Mouse (Mus musculus): ENCODE measurements at regions not wholly inside any gene's neighbourhood (a gene's known extent, or its start where the extent isn't known, plus 50 kb on each side); places are given as distances from the start of the nearest gene placed in this dataset.

DNA sequence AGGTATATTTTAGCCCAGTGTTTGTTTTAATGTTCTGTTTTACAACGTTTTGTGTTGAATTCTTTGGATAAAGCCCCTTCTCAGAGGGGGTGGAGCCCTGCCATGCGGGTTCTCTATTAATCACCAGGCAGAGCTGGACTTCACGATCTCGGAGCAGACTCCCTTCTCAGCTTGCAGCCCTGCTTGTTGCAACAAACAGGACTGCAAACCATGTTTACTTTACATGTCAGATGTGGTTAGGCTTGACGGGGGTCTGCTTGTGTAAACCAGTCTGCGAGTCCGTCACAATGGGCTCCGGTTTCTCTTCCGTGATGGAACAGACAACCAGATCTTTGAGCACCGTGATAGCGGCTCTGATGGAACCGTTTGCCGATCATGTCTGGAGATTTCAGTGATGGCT lies 517.6 kb downstream of the Kcnj2 start:
- DNase-seq: no peak

DNA sequence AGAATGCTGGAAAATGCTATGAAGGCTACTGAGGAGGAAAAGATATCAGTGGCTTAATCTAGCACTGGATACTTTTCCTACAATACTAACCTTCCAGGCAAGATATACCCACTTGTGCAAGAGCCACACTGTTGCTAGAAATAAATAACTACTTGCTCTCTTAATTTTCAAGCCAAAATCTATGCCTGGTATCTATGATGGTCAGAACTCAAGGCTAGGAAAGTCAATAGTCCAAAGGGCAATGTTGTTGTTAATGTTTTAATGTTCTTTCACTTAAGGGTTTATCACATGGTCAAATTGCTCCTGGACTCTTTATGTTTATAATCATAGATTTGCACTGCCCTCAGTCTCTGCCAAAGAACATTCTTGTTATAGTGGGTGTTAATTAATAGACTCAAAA lies 533.5 kb downstream of the Kcnj2 start:
- no peak for DNase-seq

DNA sequence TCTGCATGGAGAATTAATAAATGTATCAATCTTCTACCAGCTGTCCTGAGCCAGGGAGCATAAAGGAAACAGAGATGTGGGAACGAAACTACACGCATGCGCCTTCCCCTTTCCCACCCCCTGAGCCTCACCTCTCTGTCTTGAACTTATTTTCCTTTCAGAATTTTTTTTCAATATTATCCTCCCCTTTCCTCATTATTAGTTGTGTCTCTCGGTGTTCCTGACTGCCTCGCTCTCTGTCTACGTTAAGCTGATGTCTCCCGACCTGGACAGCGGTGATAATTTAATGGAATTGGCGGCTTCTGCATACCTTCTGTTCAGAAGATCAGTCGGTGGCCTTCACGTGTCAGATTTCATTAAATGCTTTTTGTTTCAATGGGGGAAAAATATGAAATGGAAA lies 539.2 kb downstream of the Kcnj2 start:
- peak in 1 of 2 experiments; percentile 12 for DNase-seq

DNA sequence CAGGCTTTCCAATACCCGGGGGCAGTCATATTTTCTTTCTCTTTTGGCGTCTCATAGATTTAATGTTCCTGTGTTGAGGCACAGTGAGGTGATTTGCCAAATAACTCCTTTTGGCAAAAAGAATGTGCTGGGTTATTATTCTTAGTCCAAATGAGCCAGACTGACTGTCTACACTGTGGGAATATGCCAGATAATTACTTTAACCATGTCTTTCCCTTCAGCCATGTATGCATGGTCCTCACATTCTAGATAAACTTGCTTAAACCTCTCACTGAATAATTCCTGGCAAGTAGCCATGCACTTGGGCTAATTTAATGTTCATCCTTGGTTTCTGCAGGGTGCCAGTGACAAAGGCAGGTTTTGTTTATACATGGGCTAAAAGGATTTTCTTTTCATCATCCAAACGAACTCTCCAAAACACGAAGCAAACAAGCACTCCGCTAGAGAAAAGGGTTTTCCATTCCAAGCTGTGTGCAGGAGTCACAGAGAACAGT lies 544.6 kb downstream of the Kcnj2 start:
- DNase-seq: no peak

DNA sequence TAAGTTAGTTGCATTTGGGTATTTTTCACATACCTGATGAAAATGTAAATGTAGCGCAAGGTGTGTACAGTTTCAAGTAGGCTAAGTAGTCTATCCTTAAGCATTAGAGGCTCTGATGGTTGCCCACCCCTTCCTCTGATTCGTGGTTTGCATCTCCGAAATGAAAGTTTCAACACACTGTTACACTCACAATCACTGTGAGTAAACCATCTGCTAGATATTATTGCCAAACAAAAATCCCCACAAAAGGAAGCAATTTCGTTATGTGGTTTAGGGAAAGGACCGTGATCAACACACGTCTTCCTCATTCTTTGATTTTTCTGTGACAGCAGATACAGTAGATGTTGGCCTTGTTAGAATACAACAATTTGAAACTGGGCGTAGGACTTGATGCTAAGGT lies 577.6 kb downstream of the Kcnj2 start:
- DNase-seq: no peak

DNA sequence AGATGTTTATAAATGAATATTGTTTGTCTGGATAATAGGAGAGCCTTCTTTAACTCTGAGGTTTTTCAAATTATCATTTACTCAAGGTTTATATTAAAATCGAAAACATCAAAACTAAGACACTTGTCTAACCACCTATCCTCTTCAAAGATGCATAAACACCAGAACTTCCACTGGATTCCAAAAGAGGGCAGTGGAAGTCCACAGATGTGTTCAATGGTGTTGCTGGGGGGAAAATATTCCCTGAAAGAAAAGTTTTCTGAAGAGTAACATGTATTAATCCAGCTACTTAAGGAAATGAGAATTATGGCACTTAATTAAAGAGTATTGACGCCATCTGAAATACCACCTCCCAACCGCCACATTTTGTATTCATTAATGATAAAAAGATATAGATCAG lies 586.9 kb downstream of the Kcnj2 start:
- DNase-seq: no peak

DNA sequence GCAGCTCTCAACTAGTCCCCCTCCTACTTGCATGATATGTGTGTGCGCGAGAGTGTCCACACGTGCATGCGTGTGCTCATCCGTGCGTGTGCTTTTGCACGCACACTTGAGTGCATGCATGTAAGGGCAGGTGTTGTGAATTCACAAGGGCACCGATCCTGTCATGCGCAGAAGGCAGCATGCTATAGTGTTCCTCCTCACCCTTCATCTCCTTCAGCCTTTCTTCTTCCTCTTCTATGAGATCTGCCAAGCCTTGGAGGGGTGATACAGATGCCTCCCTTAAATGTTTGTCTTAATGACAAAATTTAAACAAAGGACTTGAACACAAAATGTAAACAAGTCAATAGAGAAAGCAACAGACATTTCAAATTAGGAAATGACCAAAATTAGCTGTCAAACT lies 591.8 kb downstream of the Kcnj2 start:
- no peak for DNase-seq

DNA sequence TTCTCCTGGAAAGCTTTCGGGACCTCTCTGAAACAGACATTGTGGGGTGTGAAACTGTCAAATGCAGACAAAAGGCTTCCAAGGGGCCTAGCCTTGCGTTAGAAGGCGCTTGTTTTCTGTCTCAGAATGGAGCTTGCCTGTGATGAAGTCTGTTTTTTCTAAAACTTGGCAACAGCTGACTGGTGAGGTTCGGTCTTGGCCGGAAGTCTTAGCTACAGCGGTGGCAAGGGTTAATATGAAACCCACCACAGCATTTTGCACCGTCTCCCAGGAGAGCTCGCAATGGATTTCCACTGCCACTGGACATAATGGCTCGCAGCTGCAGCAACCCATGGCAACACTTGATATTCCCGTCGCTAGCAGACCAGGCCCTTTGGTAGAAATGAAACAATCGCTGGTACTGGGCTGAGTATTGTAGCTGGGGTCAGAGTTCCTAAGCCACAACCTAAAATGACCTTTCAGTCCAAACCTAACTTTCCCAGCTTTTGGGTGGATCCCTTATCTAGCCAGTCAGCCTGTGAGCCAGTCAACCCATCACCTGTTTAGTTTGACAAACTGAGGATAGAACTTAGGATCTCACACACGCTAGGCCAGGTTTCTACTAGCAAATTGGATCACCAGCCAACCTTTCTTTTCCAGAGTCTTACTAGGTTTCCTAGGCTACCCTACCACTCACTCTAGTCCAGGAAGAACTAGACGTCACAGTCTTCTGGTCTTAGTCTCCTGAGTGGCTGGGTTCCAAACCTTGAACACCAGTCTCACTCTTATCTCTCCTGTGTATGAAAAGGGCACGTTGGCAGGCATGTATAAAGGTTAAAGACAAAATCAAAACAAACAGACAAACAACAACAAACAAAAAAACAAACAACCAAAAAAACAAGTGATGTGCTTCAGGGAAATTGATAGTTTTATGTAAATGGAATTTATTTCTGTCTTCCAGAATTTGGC lies 592.7 kb downstream of the Kcnj2 start:
- DNase-seq: no peak

DNA sequence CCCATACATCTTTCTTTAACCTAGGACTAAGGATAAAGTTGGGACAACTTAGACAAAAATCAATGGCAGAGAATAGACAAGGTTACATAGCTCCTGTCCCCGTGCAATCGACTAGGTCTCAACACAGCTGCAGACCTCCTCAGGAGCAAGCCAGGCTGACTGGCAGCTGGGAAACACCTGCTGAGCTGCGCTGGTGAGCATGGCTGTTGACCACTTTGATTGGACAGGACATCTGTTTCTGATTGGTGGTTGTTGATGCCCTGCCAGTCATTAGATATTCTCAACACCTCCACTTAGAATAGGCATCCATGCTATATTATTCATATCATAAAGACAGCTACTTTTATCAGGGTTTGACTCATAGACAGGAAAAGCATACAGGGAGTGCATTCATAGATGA lies 597.3 kb downstream of the Kcnj2 start:
- DNase-seq: no peak

DNA sequence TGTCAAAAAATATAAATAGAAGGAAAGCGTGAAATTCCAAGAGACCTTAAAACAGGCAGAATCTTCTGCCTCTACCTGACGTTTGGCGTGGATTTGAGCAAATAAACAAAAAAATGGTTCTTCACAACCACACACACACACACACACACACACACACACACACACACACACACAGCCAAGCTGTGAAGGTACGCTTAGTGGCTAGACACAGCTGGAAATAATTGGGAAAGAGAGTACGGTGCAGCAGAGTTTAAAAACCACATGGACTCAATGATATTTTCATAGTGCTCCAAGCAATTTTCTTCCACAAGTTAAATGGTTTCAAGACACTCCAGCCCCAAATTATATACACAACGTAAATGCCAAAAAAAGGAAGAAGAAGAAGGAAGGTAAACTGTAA lies 600.4 kb downstream of the Kcnj2 start:
- no peak for DNase-seq

DNA sequence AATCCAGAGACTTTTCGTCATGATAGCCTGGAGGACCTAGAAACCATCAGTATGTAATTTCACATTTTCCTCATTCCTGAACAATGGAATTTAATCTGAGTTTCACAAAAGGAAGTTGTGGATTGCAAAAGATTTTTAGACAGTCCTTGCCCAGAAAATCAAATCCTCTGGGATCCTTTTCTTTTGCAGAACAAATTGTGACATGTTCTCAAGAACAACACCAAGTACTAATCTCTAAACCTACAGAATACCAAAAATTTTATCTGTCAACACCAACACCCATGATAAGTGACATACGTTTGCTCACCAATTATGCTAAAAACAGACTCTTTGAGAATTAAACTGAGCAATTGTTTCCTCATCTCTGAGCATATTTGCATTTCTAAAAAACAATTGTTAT lies 605.9 kb downstream of the Kcnj2 start:
- no peak for DNase-seq

DNA sequence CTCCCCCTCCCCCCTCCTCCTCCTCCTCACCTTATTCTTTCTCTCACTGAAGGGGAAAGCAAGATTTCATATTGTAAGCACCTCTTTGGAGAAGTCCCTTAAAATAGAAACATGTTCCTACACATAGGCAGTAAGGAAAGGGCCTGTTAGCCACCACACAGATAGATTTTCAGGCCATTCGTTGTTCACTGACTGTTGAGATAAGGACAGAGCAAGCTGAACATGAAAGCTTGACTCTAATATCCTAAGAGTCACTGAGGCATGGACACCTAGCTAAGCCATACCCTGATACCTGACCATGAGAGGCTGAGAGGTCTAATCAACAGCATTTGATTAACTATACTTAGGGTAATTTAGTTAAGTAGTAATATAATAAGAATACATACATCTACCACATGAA lies 609.7 kb downstream of the Kcnj2 start:
- no peak for DNase-seq

DNA sequence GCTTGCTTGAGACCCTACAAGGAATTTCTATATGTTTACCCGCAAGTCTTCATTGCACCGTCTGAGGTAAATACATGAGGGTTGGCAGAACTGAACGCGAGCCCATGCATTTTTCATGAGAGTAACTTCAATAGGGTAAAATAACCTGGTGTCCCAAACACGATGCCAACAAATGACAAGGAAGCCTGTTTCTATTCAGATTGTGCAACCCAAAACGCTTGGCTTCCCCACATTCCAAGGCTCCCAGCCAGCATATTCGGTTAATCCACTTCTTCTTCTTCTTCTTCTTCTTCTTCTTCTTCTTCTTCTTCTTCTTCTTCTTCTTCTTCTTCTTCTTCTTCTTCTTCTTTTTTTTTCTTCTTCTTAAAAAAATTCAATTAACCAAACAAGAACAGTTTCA lies 616.4 kb downstream of the Kcnj2 start:
- no peak for DNase-seq

DNA sequence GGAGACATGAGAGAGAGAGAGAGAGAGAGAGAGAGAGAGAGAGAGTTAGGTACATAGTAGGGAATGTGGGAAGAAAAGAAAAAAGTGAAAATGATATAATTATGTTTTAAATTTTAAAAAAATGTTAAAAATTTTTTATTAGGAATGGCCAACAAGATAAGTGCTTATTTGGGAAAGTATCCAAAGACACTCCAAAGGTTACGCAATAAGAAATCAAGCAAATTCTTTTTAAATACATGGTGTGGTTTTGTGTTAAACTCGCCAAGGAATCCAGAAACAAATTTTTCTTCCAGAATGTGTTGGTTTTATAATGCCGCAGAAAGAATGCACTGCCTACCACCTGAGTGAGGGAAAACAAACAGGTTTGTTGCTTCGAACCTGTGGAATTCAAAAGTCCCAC lies 617.9 kb downstream of the Kcnj2 start:
- no peak for DNase-seq

DNA sequence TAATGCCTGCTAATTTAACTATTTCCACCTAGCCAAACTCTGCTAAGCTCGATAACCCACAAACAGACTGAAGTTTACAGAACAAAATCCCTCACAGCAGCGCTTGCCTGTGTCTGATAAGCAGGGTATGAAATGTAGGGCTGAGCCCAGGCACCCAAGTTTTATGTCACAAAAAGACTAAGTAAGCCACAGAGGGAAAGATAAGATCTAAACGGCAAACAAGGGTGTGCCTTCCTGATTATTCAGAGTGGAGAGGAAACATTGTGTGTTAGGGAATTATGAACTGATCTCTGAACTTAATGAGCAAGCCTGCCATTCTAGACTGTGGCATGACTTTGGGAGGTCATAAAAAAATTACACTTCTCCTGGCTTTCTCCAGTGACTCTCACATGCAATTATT lies 621.8 kb downstream of the Kcnj2 start:
- DNase-seq: no peak

DNA sequence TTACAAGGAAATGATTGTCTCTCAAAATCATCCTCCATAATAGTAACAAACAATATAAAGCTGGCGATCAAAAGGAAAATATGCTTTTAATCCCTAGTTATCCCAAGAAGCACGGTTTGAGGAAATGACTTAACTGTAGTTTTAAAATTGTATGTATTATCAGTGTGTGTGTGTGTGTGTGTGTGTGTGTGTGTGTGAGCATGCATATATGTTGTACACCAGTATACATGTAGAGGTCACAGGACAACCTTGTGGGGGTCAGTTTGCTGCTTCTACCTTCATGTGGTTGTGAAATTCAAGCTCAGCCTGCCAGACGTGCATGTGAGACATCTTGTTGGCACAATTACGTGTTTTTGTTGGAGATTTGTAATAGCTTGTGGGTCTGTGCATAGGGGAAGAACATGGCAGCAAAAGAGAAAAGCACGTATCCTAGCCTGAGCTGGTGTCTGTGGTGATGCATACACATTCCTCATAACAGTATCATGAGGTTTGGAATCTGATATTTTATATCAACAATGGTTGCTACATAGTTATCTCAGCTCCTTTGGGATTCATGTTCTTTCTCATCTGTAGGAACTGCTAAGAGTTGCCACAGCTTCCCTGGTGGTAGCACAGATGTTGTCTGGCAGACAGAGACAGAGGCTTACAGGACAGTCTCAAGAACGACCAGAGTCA lies 622.4 kb downstream of the Kcnj2 start:
- DNase-seq: no peak

DNA sequence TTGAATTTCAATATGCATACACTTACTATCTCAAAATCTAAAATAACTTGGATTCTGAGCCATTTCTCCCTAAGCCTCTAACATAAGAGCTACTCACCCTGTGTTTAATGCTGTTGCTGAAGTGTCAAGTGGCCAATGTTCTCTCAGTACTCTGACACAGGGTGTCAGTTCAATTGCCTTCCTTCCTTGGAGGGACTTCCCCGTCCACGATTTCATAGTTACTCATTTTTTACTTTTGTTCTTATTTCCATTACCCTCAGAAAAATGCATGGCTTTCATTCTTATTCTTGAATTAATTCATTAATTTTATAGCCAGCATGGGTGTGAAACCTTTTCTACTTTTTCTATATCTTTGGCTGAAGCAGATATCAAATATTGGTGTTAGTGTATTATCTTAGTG lies 623.9 kb downstream of the Kcnj2 start:
- DNase-seq: no peak

DNA sequence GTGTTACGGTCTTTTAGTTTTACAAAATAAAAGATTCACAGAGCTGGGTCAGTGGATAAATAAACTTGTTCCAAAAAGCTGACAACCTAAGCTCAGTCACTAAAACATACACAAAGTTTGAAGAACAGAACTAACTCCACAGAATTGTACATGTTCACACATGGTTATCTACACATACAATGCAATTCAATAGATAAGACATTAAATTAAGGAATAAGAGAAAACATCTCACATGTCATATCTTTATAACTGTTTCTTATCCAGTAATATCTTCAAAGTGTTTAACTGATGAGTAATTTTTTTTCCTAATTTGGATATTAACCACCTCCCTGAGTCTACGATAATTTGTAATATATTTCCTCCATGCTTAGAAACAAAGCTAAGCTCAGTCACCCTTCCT lies 625.5 kb downstream of the Kcnj2 start:
- no peak for DNase-seq

DNA sequence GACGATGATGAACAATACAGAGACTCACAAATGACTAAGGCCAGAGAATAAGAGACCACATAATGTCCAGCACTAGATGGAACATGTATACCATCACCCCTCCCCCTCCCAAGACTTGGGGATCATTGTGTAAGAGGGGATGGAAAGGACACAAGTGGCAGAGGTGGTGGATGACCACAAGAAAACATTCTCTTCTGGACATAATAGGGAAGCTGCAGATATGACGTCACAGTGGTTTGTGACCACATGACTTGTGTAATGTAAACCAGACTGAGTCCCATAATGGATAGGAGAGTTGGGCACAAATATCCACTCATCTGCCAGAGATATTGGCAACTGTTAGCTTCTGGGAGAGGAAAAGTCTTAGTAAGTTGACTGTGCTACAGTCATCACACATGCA lies 630.7 kb downstream of the Kcnj2 start:
- DNase-seq: no peak

DNA sequence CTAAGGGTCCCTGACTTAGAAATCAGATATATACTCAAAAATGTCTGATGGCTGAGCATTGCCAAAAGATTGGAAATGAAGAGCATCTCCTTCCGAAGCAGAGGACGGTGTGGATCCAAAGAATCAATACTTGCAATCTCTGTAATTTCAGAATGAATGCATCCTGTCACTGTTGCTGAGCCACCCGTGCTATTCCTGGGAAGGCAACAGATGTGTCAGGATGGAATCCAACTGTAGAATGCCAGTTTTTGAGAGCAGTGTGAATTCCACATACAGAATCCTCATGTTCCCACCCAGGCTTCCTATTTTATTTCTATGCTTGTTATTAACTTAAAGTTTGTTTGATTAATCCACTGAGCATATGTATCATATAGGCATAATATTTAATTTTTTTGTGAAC lies 633.9 kb downstream of the Kcnj2 start:
- no peak for DNase-seq

DNA sequence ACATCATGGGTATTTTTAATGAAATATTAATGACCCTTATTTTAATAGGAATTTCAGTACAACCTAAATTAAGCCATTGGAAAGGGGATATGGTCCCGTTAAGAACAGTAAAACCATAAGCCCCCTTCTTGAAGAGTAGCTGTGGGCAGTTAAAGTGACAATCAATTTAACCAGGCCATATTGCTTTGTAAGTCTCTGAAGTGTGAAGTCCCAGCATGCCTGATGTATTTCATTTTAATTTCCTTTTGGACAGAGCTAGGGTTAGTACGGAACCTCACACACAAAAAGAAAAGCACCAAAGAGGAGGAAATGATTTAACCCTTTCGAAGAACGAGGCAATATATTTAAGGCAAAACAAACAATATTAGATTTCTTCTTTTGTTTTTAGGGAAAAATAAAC lies 640.9 kb downstream of the Kcnj2 start:
- no peak for DNase-seq

DNA sequence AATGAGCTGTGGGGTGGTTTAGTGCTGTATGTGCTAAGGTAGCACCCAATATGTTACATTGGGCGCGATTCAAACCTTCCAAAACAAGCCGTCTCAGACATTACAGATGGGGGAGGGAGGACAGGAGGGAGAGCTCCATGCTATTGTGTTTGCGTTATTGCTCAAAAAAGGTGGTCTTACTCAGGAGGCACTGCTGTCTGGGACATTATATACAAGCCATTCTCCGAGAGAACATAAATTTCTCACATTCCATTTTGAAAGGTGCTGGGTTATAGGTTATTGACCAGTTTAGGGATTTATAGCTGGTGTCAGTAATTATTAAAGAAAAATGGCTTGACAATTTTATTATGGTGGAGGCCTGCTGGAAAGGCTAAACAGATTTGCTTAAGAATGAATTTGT lies 649.4 kb downstream of the Kcnj2 start:
- DNase-seq: no peak

DNA sequence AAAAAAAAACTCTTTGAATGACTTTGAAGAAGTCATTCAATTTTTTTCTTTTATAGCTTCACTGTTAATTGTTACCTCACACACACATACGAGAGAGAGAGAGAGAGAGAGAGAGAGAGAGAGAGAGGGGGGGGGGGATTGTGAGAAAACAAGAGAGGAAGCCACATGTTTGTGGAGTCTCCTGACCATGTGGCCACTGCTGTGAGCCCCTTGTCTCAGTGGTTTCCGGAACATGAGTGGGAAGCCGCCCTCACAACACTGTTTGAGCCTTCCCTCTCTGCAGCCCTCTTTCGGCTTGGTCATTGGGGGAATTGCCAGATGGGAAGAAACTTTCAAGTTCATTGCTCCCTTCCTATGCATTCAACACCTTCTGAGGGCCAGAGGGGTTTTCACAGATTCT lies 656.3 kb downstream of the Kcnj2 start:
- DNase-seq: no peak

DNA sequence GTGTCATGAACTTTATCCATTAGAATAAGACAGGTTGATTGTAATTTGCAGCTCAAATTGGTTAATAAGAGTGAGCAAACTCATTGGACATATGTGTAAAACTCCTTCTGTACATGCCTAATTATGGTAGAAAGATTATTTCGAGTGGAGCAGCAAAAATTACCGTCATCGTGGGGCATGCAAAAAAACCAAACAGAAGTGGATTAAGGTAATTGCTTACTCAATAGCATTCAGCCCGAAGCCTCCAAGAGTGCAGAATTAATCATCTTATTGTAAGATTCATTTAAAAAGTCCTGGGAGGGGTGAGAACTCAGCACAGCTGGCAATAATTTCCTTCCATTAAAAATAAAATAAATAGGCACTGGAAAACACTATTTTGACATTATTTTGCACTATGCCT lies 662.2 kb downstream of the Kcnj2 start:
- DNase-seq: no peak
